In genomic region chr1:165460801-165461377, GRCm38 (mm10) we compare ENCODE assay signal across 8 mouse cellular contexts. TPM values are rescaled to one million over a fixed set of nuclear protein-coding genes. Genes with fewer than 3 reads are reported as not detected.
DNase-seq lines count a peak whose midpoint lies in the region; ATAC-seq lines count a peak whose summit lies in the region.

No protein-coding gene starts in this region.

- no peaks in the 10 kb centered on the region for H3K36me3 ChIP-seq in forebrain, embryonic 14.5 days (ENCODE audit: control insufficient read depth, insufficient read depth, low read length)
- H3K36me3 ChIP-seq in neural tube, embryonic 15.5 days = no peaks in the 10 kb centered on the region

- under 1% methylated on average over 41 of the region's 41 CpGs for WGBS in forebrain, embryonic 14.5 days
- WGBS in neural tube, embryonic 15.5 days = under 1% methylated on average over 41 of the region's 41 CpGs

- H3K27ac ChIP-seq in forebrain, embryonic 14.5 days (ENCODE audit: low read depth, low read length) = peak overlapping the region; percentile 92
- H3K27ac ChIP-seq in neural tube, embryonic 15.5 days (replicated peaks) = peak overlapping the region; percentile 96

- peak overlapping the region; percentile 75 for H3K9ac ChIP-seq in forebrain, embryonic 14.5 days (ENCODE audit: low read length)
- peak overlapping the region; percentile 81 for H3K9ac ChIP-seq in neural tube, embryonic 15.5 days (replicated peaks)

- peak overlapping the region; percentile 86 for H3K4me3 ChIP-seq in forebrain, embryonic 14.5 days (ENCODE audit: low read depth, low read length)
- peak overlapping the region; percentile 89 for H3K4me3 ChIP-seq in neural tube, embryonic 15.5 days (replicated peaks)

- peak overlapping the region; percentile 65 for H3K4me2 ChIP-seq in forebrain, embryonic 14.5 days (ENCODE audit: low read length)
- peak overlapping the region; percentile 87 for H3K4me2 ChIP-seq in neural tube, embryonic 15.5 days

- H3K4me1 ChIP-seq in forebrain, embryonic 14.5 days (ENCODE audit: control insufficient read depth, insufficient read depth, low read length) = 0 out of 2 replicates have a peak, but pooled peaks cover 6% of the 10 kb centered on the region
- H3K4me1 ChIP-seq in neural tube, embryonic 15.5 days = peaks cover 20% of the 10 kb centered on the region

- ATAC-seq in forebrain, embryonic 14.5 days = peak; percentile 97
- ATAC-seq in neural tube, embryonic 15.5 days (ENCODE audit: low FRiP score) = peak; percentile 98

- H3K9me3 ChIP-seq in forebrain, embryonic 14.5 days (replicated peaks; ENCODE audit: control insufficient read depth, low read length) = no peaks in the 10 kb centered on the region
- H3K9me3 ChIP-seq in neural tube, embryonic 15.5 days (replicated peaks) = no peaks in the 10 kb centered on the region

- H3K27me3 ChIP-seq in forebrain, embryonic 14.5 days (replicated peaks; ENCODE audit: control insufficient read depth, insufficient read depth, low read length) = no peaks in the 10 kb centered on the region
- no peaks in the 10 kb centered on the region for H3K27me3 ChIP-seq in neural tube, embryonic 15.5 days (replicated peaks)

- peak; percentile 100 for DNase-seq in ES-CJ7 (ENCODE audit: low read depth, low spot score)
- peak; percentile 100 for DNase-seq in cerebellum, adult 11 months
- peak; percentile 100 for DNase-seq in forebrain, embryonic 14.5 days (ENCODE audit: low spot score)
- peak; percentile 99 for DNase-seq in heart, postnatal 14 days
- peak; percentile 99 for DNase-seq in layer of hippocampus, adult 11-12 months (ENCODE audit: low spot score)
- DNase-seq in lung, adult 18-20 months = peak; percentile 100
- peak; percentile 100 for DNase-seq in testis, postnatal 14 days (ENCODE audit: low spot score)

- intact Hi-C loops in heart, postnatal 14 days (cut with DNase I) = loop anchor here (5.0 to 10.0 kb wide), 3 partner anchors 174 to 226 kb away; partner anchors contain the start of genes Mpzl1 and Tiprl

RNA-seq across cellular contexts. Expression of gene Mpc2, which starts 0.5 kb away (rescaled TPM):
- polyA plus RNA-seq in forebrain, embryonic 14.5 days (2014; fragmentation: Nextera tagmentation; extraction: Ambion mirVana) = 190 and 197 TPM in 2 replicates
- total RNA-seq in heart, postnatal 14 days (2021) = 100 to 1,000 TPM; 485 to 516 TPM
- polyA plus RNA-seq in neural tube, embryonic 15.5 days (2015; fragmentation: Nextera tagmentation; extraction: Ambion mirVana) = 216 and 252 TPM in 2 replicates

RNA-seq across cellular contexts. Expression of gene Dcaf6, which starts 0.6 kb away (rescaled TPM):
- 13.4 and 17.1 TPM in 2 replicates for polyA plus RNA-seq in forebrain, embryonic 14.5 days (2014; fragmentation: Nextera tagmentation; extraction: Ambion mirVana)
- total RNA-seq in heart, postnatal 14 days (2021) = 10 to 100 TPM; 75.7 to 83.9 TPM
- 16.0 and 16.6 TPM in 2 replicates for polyA plus RNA-seq in neural tube, embryonic 15.5 days (2015; fragmentation: Nextera tagmentation; extraction: Ambion mirVana)

RNA-seq across cellular contexts. Expression of gene Adcy10, which starts 24.1 kb away (rescaled TPM):
- polyA plus RNA-seq in forebrain, embryonic 14.5 days (2014; fragmentation: Nextera tagmentation; extraction: Ambion mirVana) = 0.05 and 0.14 TPM in 2 replicates
- total RNA-seq in heart, postnatal 14 days (2021) = under 1 TPM in 1 of 2 experiments, not detected in 1; 0.17 TPM
- polyA plus RNA-seq in neural tube, embryonic 15.5 days (2015; fragmentation: Nextera tagmentation; extraction: Ambion mirVana) = 0.49 and 0.66 TPM in 2 replicates

Comparison
In these comparisons a context has a peak if more than half of its experiments do, and no peak if none do; other contexts are left out.
1. Peak in every context shown above with its lines: DNase-seq, ATAC-seq, H3K4me3 ChIP-seq and H3K27ac ChIP-seq.